Comparison of ENCODE assay signal across 22 mouse cellular contexts in genomic region chr4:127429748-127430147, GRCm38 (mm10).
DNase-seq lines count a peak whose midpoint lies in the region; ATAC-seq and TF ChIP-seq lines count a peak whose summit lies in the region.
"Had no signal": no experiment of that assay in that cellular context is flagged by ENCODE, and none has a peak within 500 bp of the region (broad histone marks: within the 10 kb centered on the region; RNA-seq: fewer than 3 reads in every experiment).

No protein-coding gene starts in this region.

- no peak for TF ChIP-seq CTCF in intestine, postnatal 0 days (IDR thresholded peaks at IDR 0.05; ENCODE audit: low read depth)

- DNase-seq in forelimb bud, embryonic 11.5 days (ENCODE audit: low read depth, low spot score), result peak; percentile 38
- no peak for DNase-seq in retina, embryonic 14.5 days (ENCODE audit: low spot score)
- DNase-seq in layer of hippocampus, postnatal 36 days, result no peak
- DNase-seq: adrenal gland, adult 2 months; adrenal gland, postnatal 25 days; cerebellum, adult 18-20 months; cerebellum, postnatal 10 days; embryo, embryonic 11 days; gastrocnemius, postnatal 25 days; heart, adult 11 months; heart, postnatal 36 days had no signal

- no peak overlapping the region for H3K4me3 ChIP-seq in intestine, embryonic 15.5 days (replicated peaks)
- H3K4me3 ChIP-seq in intestine, postnatal 0 days (ENCODE audit: low read depth, low read length), result no peak overlapping the region
- no peak overlapping the region for H3K4me3 ChIP-seq in limb, embryonic 13.5 days
- no peak overlapping the region for H3K4me3 ChIP-seq in stomach, embryonic 16.5 days (replicated peaks; ENCODE audit: low read length)
- H3K4me3 ChIP-seq: embryonic facial prominence, embryonic 12.5 days; forebrain, embryonic 12.5 days; heart, embryonic 13.5 days; hindbrain, embryonic 15.5 days had no signal

- no peak overlapping the region for H3K9ac ChIP-seq in intestine, embryonic 15.5 days
- no peak overlapping the region for H3K9ac ChIP-seq in intestine, postnatal 0 days (ENCODE audit: low read depth, low read length)
- no peak overlapping the region for H3K9ac ChIP-seq in limb, embryonic 13.5 days
- no peak overlapping the region for H3K9ac ChIP-seq in stomach, embryonic 16.5 days (ENCODE audit: low read length)
- H3K9ac ChIP-seq: embryonic facial prominence, embryonic 12.5 days; forebrain, embryonic 12.5 days; heart, embryonic 13.5 days; hindbrain, embryonic 15.5 days had no signal

- H3K4me1 ChIP-seq in intestine, embryonic 15.5 days (replicated peaks), result peaks cover 9% of the 10 kb centered on the region; the same call in 1 of the 2 replicates
- no peaks in the 10 kb centered on the region for H3K4me1 ChIP-seq in intestine, postnatal 0 days (replicated peaks; ENCODE audit: control insufficient read depth, insufficient read depth, low read length)
- peaks cover 27% of the 10 kb centered on the region for H3K4me1 ChIP-seq in limb, embryonic 13.5 days
- peaks cover 12% of the 10 kb centered on the region for H3K4me1 ChIP-seq in stomach, embryonic 16.5 days (ENCODE audit: control insufficient read depth, insufficient read depth, low read length)
- H3K4me1 ChIP-seq: hindbrain, embryonic 15.5 days had no signal

- 41% methylated on average over 1 of the region's 1 CpGs for WGBS in intestine, embryonic 15.5 days
- 37% methylated on average over 1 of the region's 1 CpGs for WGBS in intestine, postnatal 0 days
- WGBS in limb, embryonic 13.5 days, result 16% methylated on average over 1 of the region's 1 CpGs
- WGBS in stomach, embryonic 16.5 days, result 21% methylated on average over 1 of the region's 1 CpGs

- H3K4me2 ChIP-seq in intestine, embryonic 15.5 days (replicated peaks), result no peak overlapping the region
- H3K4me2 ChIP-seq in intestine, postnatal 0 days (replicated peaks; ENCODE audit: low read depth), result no peak overlapping the region
- H3K4me2 ChIP-seq in limb, embryonic 13.5 days (replicated peaks), result no peak overlapping the region
- peak overlapping the region; percentile 5; the same call in 1 of the 2 replicates for H3K4me2 ChIP-seq in stomach, embryonic 16.5 days (ENCODE audit: low read depth, low read length)
- H3K4me2 ChIP-seq: embryonic facial prominence, embryonic 12.5 days; forebrain, embryonic 12.5 days; heart, embryonic 13.5 days; hindbrain, embryonic 15.5 days had no signal

- no peaks in the 10 kb centered on the region for H3K27me3 ChIP-seq in intestine, embryonic 15.5 days (replicated peaks)
- no peaks in the 10 kb centered on the region for H3K27me3 ChIP-seq in intestine, postnatal 0 days (replicated peaks; ENCODE audit: control insufficient read depth, insufficient read depth, low read length)
- peaks cover 22% of the 10 kb centered on the region for H3K27me3 ChIP-seq in limb, embryonic 13.5 days
- no peaks in the 10 kb centered on the region for H3K27me3 ChIP-seq in stomach, embryonic 16.5 days (ENCODE audit: control insufficient read depth, insufficient read depth, low read length)
- H3K27me3 ChIP-seq: CH12.LX; embryonic facial prominence, embryonic 12.5 days; hindbrain, embryonic 15.5 days had no signal

- no peaks in the 10 kb centered on the region for H3K36me3 ChIP-seq in intestine, embryonic 15.5 days
- no peaks in the 10 kb centered on the region for H3K36me3 ChIP-seq in intestine, postnatal 0 days (ENCODE audit: control insufficient read depth, insufficient read depth)
- no peaks in the 10 kb centered on the region for H3K36me3 ChIP-seq in limb, embryonic 13.5 days
- H3K36me3 ChIP-seq in stomach, embryonic 16.5 days (ENCODE audit: control insufficient read depth, insufficient read depth, low read length), result no peaks in the 10 kb centered on the region
- H3K36me3 ChIP-seq: embryonic facial prominence, embryonic 12.5 days; forebrain, embryonic 12.5 days; heart, embryonic 13.5 days; hindbrain, embryonic 15.5 days had no signal

- no peaks in the 10 kb centered on the region for H3K9me3 ChIP-seq in intestine, embryonic 15.5 days
- no peaks in the 10 kb centered on the region for H3K9me3 ChIP-seq in intestine, postnatal 0 days (ENCODE audit: control insufficient read depth)
- 0 out of 2 replicates have a peak, but pooled peaks cover 6% of the 10 kb centered on the region for H3K9me3 ChIP-seq in limb, embryonic 13.5 days
- 0 out of 2 replicates have a peak, but pooled peaks cover 3% of the 10 kb centered on the region for H3K9me3 ChIP-seq in stomach, embryonic 16.5 days (replicated peaks; ENCODE audit: control insufficient read depth, low read length)
- H3K9me3 ChIP-seq: embryonic facial prominence, embryonic 12.5 days; forebrain, embryonic 12.5 days; heart, embryonic 13.5 days; hindbrain, embryonic 15.5 days had no signal

- no peak; the same call in 1 of the 2 replicates for ATAC-seq in intestine, embryonic 15.5 days
- ATAC-seq in intestine, postnatal 0 days, result no peak
- peak; percentile 75; the same call in 1 of the 2 replicates for ATAC-seq in limb, embryonic 13.5 days (ENCODE audit: low FRiP score, low read depth)
- peak; percentile 65; the same call in 1 of the 2 replicates for ATAC-seq in stomach, embryonic 16.5 days (ENCODE audit: insufficient read depth, low FRiP score)
- ATAC-seq: forebrain, embryonic 16.5 days; Patski had no signal

- H3K27ac ChIP-seq in intestine, embryonic 15.5 days, result peak overlapping the region; percentile 74
- no peak overlapping the region for H3K27ac ChIP-seq in intestine, postnatal 0 days (ENCODE audit: low read depth, low read length)
- H3K27ac ChIP-seq in limb, embryonic 13.5 days, result peak overlapping the region; percentile 83
- peak overlapping the region; percentile 55 for H3K27ac ChIP-seq in stomach, embryonic 16.5 days (ENCODE audit: low read length)
- H3K27ac ChIP-seq: forebrain, embryonic 12.5 days; heart, embryonic 13.5 days; hindbrain, embryonic 15.5 days had no signal

Comparison
In these comparisons a context has a peak if more than half of its experiments do, and no peak if none do; other contexts are left out.
1. ATAC-seq: peak in limb, embryonic 13.5 days (single experiment) and stomach, embryonic 16.5 days (single experiment); none in intestine, embryonic 15.5 days (single experiment) and intestine, postnatal 0 days (single experiment).